Mouse (Mus musculus): ENCODE measurements at regions not wholly inside any gene's neighbourhood (a gene's known extent, or its start where the extent isn't known, plus 50 kb on each side); places are given as distances from the start of the nearest gene placed in this dataset.
"Not testable (repeated sequence)": the region's sequence is repeated elsewhere in the genome, so short reads cannot be mapped to it uniquely, and the experiment has no call there.

GRCm38 (mm10) chr14:14478159-14478558 lies 77.1 kb downstream of the Olfr721-ps1 start:
- intact Hi-C loops (cut with DNase I); DNase-seq (ENCODE audit: low spot score in 2 of 2): not testable (repeated sequence)

GRCm38 (mm10) chr14:14481840-14482239 lies 80.7 kb downstream of the Olfr721-ps1 start:
- intact Hi-C loops (cut with DNase I): loop anchor here (5.0 to 10.0 kb wide), 2 partner anchors 380 to 1713 kb away; no protein-coding TSS in a partner anchor
- peak in 1 of 2 experiments; percentile 6 for DNase-seq (ENCODE audit: low spot score in 2 of 2)

- no peak for DNase-seq (ENCODE audit: low spot score in 2 of 2)
- intact Hi-C loops (cut with DNase I): loop anchor here (10.0 kb wide), 1 partner anchor 1708 kb away; no protein-coding TSS in a partner anchor
These were observed 85.3 kb downstream of the Olfr721-ps1 start for GRCm38 (mm10) chr14:14486356-14486755.

GRCm38 (mm10) chr14:14490501-14490900 lies 89.4 kb downstream of the Olfr721-ps1 start:
- intact Hi-C loops (cut with DNase I): no loop called here
- DNase-seq (ENCODE audit: low spot score in 2 of 2): no peak

- intact Hi-C loops (cut with DNase I): no loop called here
- no peak for DNase-seq (ENCODE audit: low spot score in 2 of 2)
These were observed 90.9 kb downstream of the Olfr721-ps1 start for GRCm38 (mm10) chr14:14492041-14492440.

- intact Hi-C loops (cut with DNase I): no loop called here
- DNase-seq (ENCODE audit: low spot score in 2 of 2): no peak
These were observed 110.8 kb downstream of the Olfr721-ps1 start for GRCm38 (mm10) chr14:14511927-14512326.

GRCm38 (mm10) chr14:14513056-14513455 lies 112.0 kb downstream of the Olfr721-ps1 start:
- DNase-seq (ENCODE audit: low spot score in 2 of 2): no peak
- intact Hi-C loops (cut with DNase I): no loop called here

- DNase-seq (ENCODE audit: low spot score in 2 of 2): no peak
- intact Hi-C loops (cut with DNase I): no loop called here
These were observed 112.4 kb downstream of the Olfr721-ps1 start for GRCm38 (mm10) chr14:14513498-14513897.

GRCm38 (mm10) chr14:14514440-14515172 lies 113.5 kb downstream of the Olfr721-ps1 start:
- intact Hi-C loops (cut with DNase I): no loop called here
- no peak for DNase-seq (ENCODE audit: low spot score in 2 of 2)

- intact Hi-C loops (cut with DNase I): no loop called here
- no peak for DNase-seq (ENCODE audit: low spot score in 2 of 2)
These were observed 114.3 kb downstream of the Olfr721-ps1 start for GRCm38 (mm10) chr14:14515363-14515762.

- intact Hi-C loops (cut with DNase I): no loop called here
- DNase-seq (ENCODE audit: low spot score in 2 of 2): no peak
These were observed 114.8 kb downstream of the Olfr721-ps1 start for GRCm38 (mm10) chr14:14515918-14516317.

GRCm38 (mm10) chr14:14518027-14518426 lies 116.9 kb downstream of the Olfr721-ps1 start:
- DNase-seq (ENCODE audit: low spot score in 2 of 2): no peak
- intact Hi-C loops (cut with DNase I): no loop called here

- intact Hi-C loops (cut with DNase I): no loop called here
- no peak for DNase-seq (ENCODE audit: low spot score in 2 of 2)
These were observed 117.7 kb downstream of the Olfr721-ps1 start for GRCm38 (mm10) chr14:14518841-14519240.

GRCm38 (mm10) chr14:14520195-14520594 lies 119.1 kb downstream of the Olfr721-ps1 start:
- no peak for DNase-seq (ENCODE audit: low spot score in 2 of 2)
- intact Hi-C loops (cut with DNase I): no loop called here

GRCm38 (mm10) chr14:14521331-14521730 lies 120.2 kb downstream of the Olfr721-ps1 start:
- intact Hi-C loops (cut with DNase I); DNase-seq (ENCODE audit: low spot score in 2 of 2): not testable (repeated sequence)

- intact Hi-C loops (cut with DNase I): no loop called here
- DNase-seq (ENCODE audit: low spot score in 2 of 2): no peak
These were observed 124.1 kb downstream of the Olfr721-ps1 start for GRCm38 (mm10) chr14:14525225-14525624.

- intact Hi-C loops (cut with DNase I): no loop called here
These were observed 127.3 kb downstream of the Olfr721-ps1 start for GRCm38 (mm10) chr14:14528437-14528836.

GRCm38 (mm10) chr14:14541206-14541605 lies 140.1 kb downstream of the Olfr721-ps1 start:
- intact Hi-C loops (cut with DNase I): no loop called here

More at GRCm38 (mm10) chr14:14528437-14528836, 127.3 kb downstream of the Olfr721-ps1 start:
- DNase-seq (ENCODE audit: low spot score in 2 of 2): no peak

GRCm38 (mm10) chr14:14541705-14542104 lies 140.6 kb downstream of the Olfr721-ps1 start:
- DNase-seq (ENCODE audit: low spot score in 2 of 2): no peak
- intact Hi-C loops (cut with DNase I): no loop called here

More at GRCm38 (mm10) chr14:14541206-14541605, 140.1 kb downstream of the Olfr721-ps1 start:
- no peak for DNase-seq (ENCODE audit: low spot score in 2 of 2)

- DNase-seq (ENCODE audit: low spot score in 2 of 2): no peak
- intact Hi-C loops (cut with DNase I): no loop called here
These were observed 143.1 kb downstream of the Olfr721-ps1 start for GRCm38 (mm10) chr14:14544236-14544635.

GRCm38 (mm10) chr14:14552201-14552600 lies 149.9 kb upstream of the Slc4a7 start:
- no peak for DNase-seq (ENCODE audit: low spot score in 2 of 2)
- intact Hi-C loops (cut with DNase I): no loop called here

Measured in left cerebral cortex, postnatal 36 days (tissue).